Mouse (Mus musculus) forebrain, embryonic 14.5 days (tissue): Measurements from ENCODE around the gene Bmpr1b. TPM values are rescaled to one million over a fixed set of nuclear protein-coding genes. Genes with fewer than 3 reads are reported as not detected.

Experiments
- ATAC-seq: fragments of 200-750 bp; cut with Nextera tagmentation; 2 replicates; pipeline ENCODE4 v1.8.0; 2017; ENCODE audit warnings: mild to moderate bottlenecking, moderate library complexity
- DNase-seq: peaks from one replicate; pipeline ENCODE4 v3.0.0-alpha.2; 2015; ENCODE audit warnings: low spot score
- H3K27ac ChIP-seq: fragments of 300-500 bp; sonication (generic); 2 replicates; pipeline ENCODE4 v1.5.1; 2014; ENCODE audit warnings: low read depth, mild to moderate bottlenecking, control low read depth, low read length, moderate library complexity
- H3K27me3 ChIP-seq: fragments of 300-500 bp; sonication (generic); replicated peaks from 2 replicates; pipeline ENCODE4 v1.6.1; 2014; ENCODE audit warnings: low read length, control low read depth, mixed read lengths; ENCODE audit not compliant: control insufficient read depth, insufficient read depth
- H3K36me3 ChIP-seq: fragments of 300-500 bp; sonication (generic); 2 replicates; pipeline ENCODE4 v1.6.1; 2014; ENCODE audit warnings: low read length, control low read depth; ENCODE audit not compliant: control insufficient read depth, insufficient read depth
- H3K4me1 ChIP-seq: fragments of 300-500 bp; sonication (generic); 2 replicates; pipeline ENCODE4 v1.6.1; 2014; ENCODE audit warnings: antibody characterized with exemption, low read length, control low read depth; ENCODE audit not compliant: control insufficient read depth, insufficient read depth
- H3K4me2 ChIP-seq: fragments of 300-500 bp; sonication (generic); 2 replicates; pipeline ENCODE4 v1.6.1; 2014; ENCODE audit warnings: mild to moderate bottlenecking, control low read depth, low read length
- H3K4me3 ChIP-seq: fragments of 300-500 bp; sonication (generic); 2 replicates; pipeline ENCODE4 v1.5.1; 2014; ENCODE audit warnings: low read depth, low read length, control low read depth
- H3K9ac ChIP-seq: fragments of 300-500 bp; sonication (generic); 2 replicates; pipeline ENCODE4 v1.6.1; 2014; ENCODE audit warnings: mild to moderate bottlenecking, low read length, control low read depth, moderate library complexity
- H3K9me3 ChIP-seq: fragments of 300-500 bp; sonication (generic); replicated peaks from 2 replicates; pipeline ENCODE4 v1.6.1; 2016; ENCODE audit warnings: low read length, control low read depth, mixed read lengths; ENCODE audit not compliant: control insufficient read depth
- WGBS: fragments of 180-500 bp; shearing (Covaris S2); extraction: QIAGEN DNeasy Blood & Tissue Kit; methylation state at CpG from one replicate; pipeline ENCODE4 v1.1.7; 2014; 5-methylcytosine and 5-hydroxymethylcytosine counted together
- polyA plus RNA-seq: library from polyadenylated mRNA; unstranded; fragments of >200 nt; fragmentation: Nextera tagmentation; extraction: Ambion mirVana; gene quantifications from 2 replicates; pipeline ENCODE4 v1.2.1, GENCODE M21; 2014

Gene Bmpr1b
- polyA plus RNA-seq, 1 experiment from 2014 or later: 4.2 TPM

DNA sequence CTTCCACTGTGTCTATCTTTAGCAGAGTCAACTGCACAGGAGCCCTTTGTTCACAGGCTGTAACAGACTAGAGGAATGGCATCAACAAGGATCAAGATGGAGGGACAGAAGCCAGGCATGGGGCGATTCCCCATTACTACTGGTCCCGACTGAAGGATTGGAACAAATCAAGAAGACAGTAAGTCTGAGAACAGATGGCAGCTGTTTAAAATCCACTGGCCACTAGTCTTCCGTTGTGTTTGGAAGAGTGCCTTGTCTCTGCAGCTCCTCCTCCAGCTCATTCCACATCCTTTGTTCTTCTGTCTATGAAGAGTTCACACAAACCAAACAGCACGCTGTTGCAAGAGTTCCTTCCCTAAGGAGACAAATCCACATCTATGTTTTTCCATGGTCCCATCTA lies 65.6 kb downstream of the Bmpr1b start:
- Histone ChIP-seq H3K9ac (no peak overlapping the region), H3K27ac (no peak overlapping the region), H3K9me3 (no peaks in the 10 kb centered on the region), H3K4me1 (0 out of 2 replicates have a peak, but pooled peaks cover 2% of the 10 kb centered on the region), H3K4me3 (no peak overlapping the region), H3K4me2 (no peak overlapping the region), H3K36me3 (no peaks in the 10 kb centered on the region), H3K27me3 (no peaks in the 10 kb centered on the region)
- WGBS: 93% methylated on average over 4 of the region's 4 CpGs
- ATAC-seq: no peak
- DNase-seq: no peak

DNA sequence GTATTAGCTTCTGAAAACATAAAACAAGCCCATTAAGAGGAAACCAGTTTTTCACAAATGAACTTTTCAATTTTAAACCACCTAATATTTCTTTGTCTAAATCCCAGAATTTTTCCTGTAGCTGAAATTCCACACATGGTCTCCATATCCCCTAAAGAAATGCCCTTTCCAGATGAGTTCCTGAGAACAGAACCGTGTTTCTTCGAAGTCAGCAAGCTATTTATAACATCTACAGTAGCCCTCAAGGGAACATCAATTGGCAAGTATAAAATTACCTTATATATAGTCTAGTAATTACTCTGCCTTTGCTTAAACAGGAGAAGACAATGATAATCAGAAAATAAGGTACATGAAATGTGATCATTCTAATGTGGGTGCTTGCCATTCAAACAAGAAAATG lies 70.1 kb downstream of the Bmpr1b start:
- ATAC-seq: no peak
- no peaks in the 10 kb centered on the region for H3K36me3 ChIP-seq
- no peak overlapping the region for H3K4me3 ChIP-seq
- H3K27me3 ChIP-seq: no peaks in the 10 kb centered on the region
- no peak overlapping the region for H3K4me2 ChIP-seq
- 0 out of 2 replicates have a peak, but pooled peaks cover 2% of the 10 kb centered on the region for H3K4me1 ChIP-seq
- H3K9ac ChIP-seq: no peak overlapping the region
- H3K9me3 ChIP-seq: no peaks in the 10 kb centered on the region
- DNase-seq: no peak
- 90% methylated on average over 2 of the region's 2 CpGs for WGBS
- H3K27ac ChIP-seq: no peak overlapping the region

DNA sequence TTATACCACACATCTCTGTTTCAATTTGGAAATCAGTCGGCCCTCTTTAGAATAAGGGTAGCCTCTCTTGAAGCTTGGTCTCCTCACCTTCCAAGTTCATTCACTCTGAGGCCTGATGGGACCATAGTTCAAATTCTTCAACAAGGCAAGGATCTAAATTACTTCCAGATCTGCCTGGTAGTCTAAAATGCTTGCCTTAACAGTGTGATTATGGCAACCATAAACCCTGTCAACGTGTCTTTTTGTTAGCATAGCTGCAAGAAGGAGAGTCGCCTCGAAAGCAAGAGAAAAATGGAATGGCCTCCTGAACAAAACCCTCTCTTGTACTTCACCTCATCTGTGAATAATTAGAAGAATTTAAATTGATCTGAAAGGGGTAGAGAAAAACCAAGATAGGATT lies 75.2 kb downstream of the Bmpr1b start:
- H3K27ac ChIP-seq: no peak overlapping the region

DNA sequence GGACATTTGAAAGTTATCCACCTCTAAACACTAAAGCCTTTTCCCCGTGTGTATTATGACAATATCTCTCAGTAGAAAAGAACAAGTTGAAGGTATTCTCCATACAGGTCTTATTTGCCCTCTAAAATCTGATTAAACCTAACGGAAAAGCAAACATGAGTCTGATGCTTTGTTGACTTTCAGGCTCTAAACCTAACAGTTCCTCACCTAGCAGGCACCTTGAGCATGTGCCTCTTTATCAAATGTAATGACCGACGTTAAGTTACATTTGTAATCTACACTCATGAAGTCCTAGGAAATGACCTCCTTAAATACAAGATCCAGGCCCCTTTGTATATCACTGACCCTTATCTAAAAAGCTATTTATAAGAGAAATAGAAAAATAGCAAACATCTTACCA lies 79.5 kb downstream of the Bmpr1b start:
- no peaks in the 10 kb centered on the region for H3K4me1 ChIP-seq
- WGBS: 95% methylated on average over 4 of the region's 4 CpGs

More for the DNA sequence above, 75.2 kb downstream of the Bmpr1b start:
- 67% methylated on average over 4 of the region's 4 CpGs for WGBS
- Histone ChIP-seq H3K27me3 (no peaks in the 10 kb centered on the region), H3K4me2 (no peak overlapping the region), H3K9me3 (no peaks in the 10 kb centered on the region), H3K36me3 (no peaks in the 10 kb centered on the region), H3K9ac (no peak overlapping the region), H3K4me3 (no peak overlapping the region), H3K4me1 (no peaks in the 10 kb centered on the region)
- no peak for DNase-seq
- ATAC-seq: no peak

DNA sequence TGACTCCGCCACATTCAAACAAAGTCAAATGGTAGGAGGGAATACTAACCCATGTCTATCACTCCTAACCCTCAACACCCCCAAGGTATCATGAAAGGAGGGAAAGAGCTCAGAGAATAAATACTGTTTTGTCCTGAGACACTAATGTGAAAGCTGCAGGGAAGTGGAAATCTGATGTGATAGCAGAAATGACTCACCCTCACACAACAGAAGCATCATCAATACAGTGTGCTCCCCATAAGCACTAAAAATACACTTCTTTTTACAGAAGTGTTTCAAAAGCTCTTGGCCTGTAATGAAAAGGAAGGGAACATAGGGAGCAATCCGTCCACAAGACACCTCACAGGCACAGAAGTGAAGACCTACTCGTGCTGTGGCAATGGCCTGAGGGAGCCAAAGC lies 83.3 kb downstream of the Bmpr1b start:
- ATAC-seq (no peak), DNase-seq (no peak)
- no peaks in the 10 kb centered on the region for H3K36me3 ChIP-seq
- H3K4me3 ChIP-seq: no peak overlapping the region
- H3K9me3 ChIP-seq: no peaks in the 10 kb centered on the region
- no peaks in the 10 kb centered on the region for H3K4me1 ChIP-seq
- H3K4me2 ChIP-seq: no peak overlapping the region
- 77% methylated on average over 3 of the region's 3 CpGs for WGBS
- H3K27ac ChIP-seq: no peak overlapping the region
- H3K27me3 ChIP-seq: no peaks in the 10 kb centered on the region
- H3K9ac ChIP-seq: no peak overlapping the region

More for the DNA sequence above, 79.5 kb downstream of the Bmpr1b start:
- H3K9ac ChIP-seq: no peak overlapping the region
- H3K9me3 ChIP-seq: no peaks in the 10 kb centered on the region
- H3K27ac ChIP-seq: no peak overlapping the region
- H3K4me3 ChIP-seq: no peak overlapping the region
- no peaks in the 10 kb centered on the region for H3K27me3 ChIP-seq
- no peak overlapping the region for H3K4me2 ChIP-seq
- DNase-seq (no peak), ATAC-seq (no peak)
- no peaks in the 10 kb centered on the region for H3K36me3 ChIP-seq

DNA sequence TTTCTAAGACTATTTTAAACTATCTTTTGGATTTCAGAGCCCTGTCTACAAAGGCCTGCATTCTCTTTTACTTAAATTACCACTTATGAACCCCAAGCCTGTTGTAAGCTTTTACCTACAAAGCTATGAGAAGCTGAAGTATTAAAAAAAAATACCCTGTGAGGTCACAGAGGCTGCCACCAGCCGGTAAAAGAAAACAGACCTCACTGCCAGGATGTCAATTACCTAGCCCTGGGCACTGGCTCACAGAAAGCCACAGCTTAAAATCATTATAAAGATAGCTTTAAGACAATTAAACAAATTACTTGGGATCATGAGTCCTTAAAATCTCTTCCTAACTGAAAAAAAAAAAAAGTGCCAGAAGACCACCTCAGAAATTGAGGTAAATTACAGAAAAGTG lies 85.1 kb downstream of the Bmpr1b start:
- Histone ChIP-seq H3K9me3 (no peaks in the 10 kb centered on the region), H3K9ac (no peak overlapping the region), H3K27me3 (no peaks in the 10 kb centered on the region), H3K4me3 (no peak overlapping the region), H3K36me3 (no peaks in the 10 kb centered on the region), H3K4me1 (no peaks in the 10 kb centered on the region), H3K4me2 (no peak overlapping the region), H3K27ac (no peak overlapping the region)
- 12% methylated on average over 1 of the region's 1 CpGs for WGBS
- no peak for DNase-seq
- no peak for ATAC-seq

DNA sequence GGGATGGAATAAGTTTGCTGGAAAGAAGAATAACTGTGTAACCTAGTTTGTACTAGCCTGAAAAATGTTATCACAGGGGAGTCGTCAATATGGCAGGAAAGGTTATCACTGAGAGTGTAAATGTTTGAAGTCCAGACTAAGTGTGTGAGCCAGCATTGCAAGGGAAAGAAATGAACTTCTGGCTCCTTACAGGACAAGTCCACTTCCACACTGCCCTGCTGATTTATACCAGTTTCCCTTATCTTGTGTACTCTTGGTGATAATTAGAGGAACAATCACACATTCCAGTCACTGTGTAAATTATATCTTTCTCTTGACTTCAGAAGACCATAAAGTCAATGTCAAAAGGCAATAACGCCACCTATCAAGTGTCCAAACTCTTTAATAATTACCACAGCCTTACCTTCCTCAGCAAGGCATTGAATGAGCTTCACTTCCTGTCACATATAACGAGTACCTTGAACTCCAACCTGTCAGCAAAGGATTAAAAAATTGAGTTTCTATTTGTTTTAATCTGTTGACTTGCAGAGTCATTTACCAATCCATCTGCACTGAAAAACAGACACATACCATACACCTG lies 91.4 kb downstream of the Bmpr1b start:
- WGBS: 80% methylated on average over 3 of the region's 3 CpGs
- DNase-seq: no peak
- ATAC-seq: no peak

DNA sequence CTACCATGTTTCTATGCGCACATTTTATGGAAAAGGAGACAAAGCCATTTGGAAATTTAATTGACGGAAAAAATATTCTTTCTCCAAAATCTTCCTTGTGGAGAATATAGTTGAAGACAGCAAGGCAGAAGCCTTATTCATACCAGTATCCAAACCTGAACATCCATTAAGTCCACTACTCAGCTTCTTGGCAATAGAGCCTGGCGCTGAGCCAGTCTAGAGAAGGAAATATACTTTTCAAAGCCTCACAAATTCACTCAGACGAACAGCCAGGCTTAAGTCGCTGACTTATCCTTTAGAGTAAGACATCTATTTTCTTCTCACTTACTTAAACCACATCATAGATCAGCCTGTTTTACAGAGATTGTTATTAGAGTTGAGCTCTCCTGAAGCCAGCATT lies 97.6 kb downstream of the Bmpr1b start:
- H3K36me3 ChIP-seq: no peaks in the 10 kb centered on the region
- H3K9ac ChIP-seq: no peak overlapping the region
- no peak overlapping the region for H3K4me2 ChIP-seq
- no peak overlapping the region for H3K4me3 ChIP-seq
- H3K27me3 ChIP-seq: no peaks in the 10 kb centered on the region
- no peak for ATAC-seq
- no peak overlapping the region for H3K27ac ChIP-seq
- DNase-seq: no peak
- WGBS: 92% methylated on average over 5 of the region's 5 CpGs
- H3K4me1 ChIP-seq: no peaks in the 10 kb centered on the region
- no peaks in the 10 kb centered on the region for H3K9me3 ChIP-seq

More for the DNA sequence above, 91.4 kb downstream of the Bmpr1b start:
- H3K9me3 ChIP-seq: no peaks in the 10 kb centered on the region
- H3K4me3 ChIP-seq: no peak overlapping the region
- H3K4me2 ChIP-seq: no peak overlapping the region
- H3K36me3 ChIP-seq: no peaks in the 10 kb centered on the region
- no peak overlapping the region for H3K9ac ChIP-seq
- H3K4me1 ChIP-seq: no peaks in the 10 kb centered on the region
- no peaks in the 10 kb centered on the region for H3K27me3 ChIP-seq
- no peak overlapping the region for H3K27ac ChIP-seq

DNA sequence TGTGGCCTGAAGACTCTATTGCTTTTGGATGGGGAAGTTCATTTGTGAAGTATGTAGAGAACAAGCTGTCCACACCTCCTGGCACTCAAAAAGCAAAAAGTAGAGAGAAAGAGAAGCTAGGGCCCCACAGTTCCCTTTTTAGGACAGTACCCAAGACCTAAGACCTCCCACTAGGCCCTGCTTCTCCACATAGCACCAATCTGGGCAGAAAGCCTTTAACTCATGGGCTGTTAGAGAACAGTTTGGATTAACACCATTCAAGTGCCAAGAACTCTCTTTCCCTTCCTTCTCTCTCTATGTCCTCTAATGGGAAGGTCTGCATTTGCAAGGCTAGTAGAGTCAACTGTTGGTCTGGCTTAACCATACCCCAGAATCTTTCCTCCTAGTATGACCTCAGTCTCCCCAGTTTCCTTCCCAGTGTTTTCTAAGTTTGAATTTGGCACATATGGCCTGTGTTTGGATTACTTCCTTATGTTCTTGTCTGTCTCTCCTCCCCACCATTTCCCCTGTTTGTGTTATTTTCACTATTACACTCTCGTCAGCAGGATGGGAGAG lies 102.4 kb downstream of the Bmpr1b start:
- no peak for DNase-seq
- no peak overlapping the region for H3K9ac ChIP-seq
- 63% methylated on average over 1 of the region's 1 CpGs for WGBS
- H3K36me3 ChIP-seq: no peaks in the 10 kb centered on the region
- H3K4me2 ChIP-seq: no peak overlapping the region
- peaks cover 10% of the 10 kb centered on the region for H3K4me1 ChIP-seq
- H3K27me3 ChIP-seq: no peaks in the 10 kb centered on the region
- H3K4me3 ChIP-seq: no peak overlapping the region
- no peaks in the 10 kb centered on the region for H3K9me3 ChIP-seq
- no peak for ATAC-seq
- H3K27ac ChIP-seq: no peak overlapping the region
